Mouse (Mus musculus) lung, postnatal 0 days (tissue): ENCODE measurements around the gene Zc3h12b. TPM values are rescaled to one million over a fixed set of nuclear protein-coding genes. Genes with fewer than 3 reads are reported as not detected.

Experiments
- ATAC-seq: fragments of 200-750 bp; cut with Nextera tagmentation; 2 replicates; pipeline ENCODE4 v1.8.0; 2017; ENCODE audit warnings: moderate library complexity
- DNase-seq: peaks from one replicate; pipeline ENCODE4 v3.0.0-alpha.2; 2016; ENCODE audit warnings: low spot score
- H3K27ac ChIP-seq: fragments of 300-500 bp; sonication (generic); 2 replicates; pipeline ENCODE4 v1.5.1; 2014; ENCODE audit warnings: antibody characterized with exemption, mild to moderate bottlenecking, low read length, mixed read lengths
- H3K27me3 ChIP-seq: fragments of 300-500 bp; sonication (generic); replicated peaks from 2 replicates; pipeline ENCODE4 v1.6.1; 2014; ENCODE audit warnings: low read length, mixed read lengths; ENCODE audit not compliant: insufficient read depth
- H3K36me3 ChIP-seq: fragments of 300-500 bp; sonication (generic); 2 replicates; pipeline ENCODE4 v1.6.1; 2014; ENCODE audit warnings: low read length, mixed read lengths; ENCODE audit not compliant: insufficient read depth
- H3K4me1 ChIP-seq: fragments of 300-500 bp; sonication (generic); 2 replicates; pipeline ENCODE4 v1.6.1; 2014; ENCODE audit warnings: antibody characterized with exemption, low read depth, low read length, mixed read lengths; ENCODE audit not compliant: insufficient read depth
- H3K4me2 ChIP-seq: fragments of 300-500 bp; sonication (generic); replicated peaks from 2 replicates; pipeline ENCODE4 v1.6.1; 2014; ENCODE audit warnings: low read depth, mild to moderate bottlenecking, low read length, moderate library complexity, mixed read lengths
- H3K4me3 ChIP-seq: fragments of 300-500 bp; sonication (generic); 2 replicates; pipeline ENCODE4 v1.5.1; 2014; ENCODE audit warnings: low read depth, low read length
- H3K9ac ChIP-seq: fragments of 300-500 bp; sonication (generic); replicated peaks from 2 replicates; pipeline ENCODE4 v1.6.1; 2014; ENCODE audit warnings: low read depth, mild to moderate bottlenecking
- H3K9me3 ChIP-seq: fragments of 300-500 bp; sonication (generic); 2 replicates; pipeline ENCODE4 v1.6.1; 2016; ENCODE audit warnings: low read length, mixed read lengths
- CTCF ChIP-seq: IDR thresholded peaks from 2 replicates; pipeline ENCODE4 v1.5.1; 2016; ENCODE audit warnings: antibody characterized with exemption, mild to moderate bottlenecking
- EP300 ChIP-seq: IDR thresholded peaks from 2 replicates; pipeline ENCODE4 v1.6.1; 2016; ENCODE audit warnings: antibody characterized with exemption, mild to moderate bottlenecking, control low read depth
- WGBS: fragments of 180-500 bp; shearing (Covaris S2); extraction: QIAGEN DNeasy Blood & Tissue Kit; methylation state at CpG from one replicate; pipeline ENCODE4 v1.1.7; 2014; 5-methylcytosine and 5-hydroxymethylcytosine counted together
- polyA plus RNA-seq: library from polyadenylated mRNA; unstranded; fragments of >200 nt; fragmentation: Nextera tagmentation; extraction: Ambion mirVana; gene quantifications from 2 replicates; pipeline ENCODE4 v1.2.1, GENCODE M21; 2015

The Zc3h12b gene
- 0.38 and 0.68 TPM in 2 replicates for polyA plus RNA-seq

DNA sequence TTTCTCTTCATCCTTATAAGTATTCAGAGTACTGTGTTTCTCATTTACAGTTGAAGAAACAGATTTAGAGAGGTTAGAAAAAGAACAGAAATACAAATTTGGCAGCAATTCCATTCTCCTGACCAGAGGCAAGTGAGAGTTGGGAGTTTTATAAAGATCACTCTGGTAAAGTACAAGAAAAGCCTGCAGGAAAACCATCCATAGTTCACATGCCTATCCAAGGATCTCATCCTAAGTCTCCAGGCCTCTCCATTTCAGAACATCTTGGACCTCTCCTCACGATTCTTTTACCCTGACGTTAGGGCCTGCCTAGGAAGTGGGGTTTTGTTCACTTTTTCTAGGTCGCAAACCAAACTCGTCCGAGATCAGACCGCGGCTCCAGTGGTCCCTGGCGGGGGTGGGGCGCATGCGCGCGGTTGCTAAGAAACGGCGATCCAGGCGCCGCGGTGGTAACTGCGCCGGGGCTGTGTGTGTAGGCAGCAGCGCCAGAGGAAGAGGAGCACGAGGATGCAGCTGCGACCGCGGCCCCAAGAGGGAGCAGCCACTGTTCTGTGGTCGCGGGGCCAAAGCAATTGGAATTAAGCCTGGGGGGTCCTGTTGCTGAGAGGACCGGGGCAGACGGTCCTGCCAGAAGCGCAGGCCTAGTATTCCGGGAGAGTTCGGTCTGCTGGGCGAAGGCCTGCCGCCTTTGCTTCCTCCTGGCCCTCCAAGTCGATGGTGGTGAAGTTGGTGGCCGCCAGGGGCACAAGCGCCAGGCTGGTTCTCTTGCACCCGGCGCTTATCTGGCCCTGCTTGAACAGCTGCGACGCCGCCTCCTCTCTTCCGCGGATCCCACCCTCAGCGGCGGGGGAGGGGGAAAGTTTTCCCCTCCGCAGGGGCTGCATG is at the start of gene Zc3h12b:
Zc3h12b (plus strand) TSS at position 452 of the 885 bp plus-strand sequence.
- 10% methylated on average over 30 of the region's 46 CpGs for WGBS
- Histone ChIP-seq H3K4me2 (peak within 1 kb of the TSS; percentile 56), H3K4me3 (peak within 1 kb of the TSS; percentile 34), H3K4me1 (no peaks in the 10 kb centered on the region), H3K9ac (no peak within 1 kb of the TSS; the same call in 1 of the 2 replicates), H3K36me3 (no peaks in the 10 kb centered on the region), H3K27ac (no peak within 1 kb of the TSS), H3K27me3 (no peaks in the 10 kb centered on the region), H3K9me3 (no peaks in the 10 kb centered on the region)
- DNase-seq: peak; percentile 51
- TF ChIP-seq EP300: no peak
- peak; percentile 50 for TF ChIP-seq CTCF
- ATAC-seq: peak; percentile 89

DNA sequence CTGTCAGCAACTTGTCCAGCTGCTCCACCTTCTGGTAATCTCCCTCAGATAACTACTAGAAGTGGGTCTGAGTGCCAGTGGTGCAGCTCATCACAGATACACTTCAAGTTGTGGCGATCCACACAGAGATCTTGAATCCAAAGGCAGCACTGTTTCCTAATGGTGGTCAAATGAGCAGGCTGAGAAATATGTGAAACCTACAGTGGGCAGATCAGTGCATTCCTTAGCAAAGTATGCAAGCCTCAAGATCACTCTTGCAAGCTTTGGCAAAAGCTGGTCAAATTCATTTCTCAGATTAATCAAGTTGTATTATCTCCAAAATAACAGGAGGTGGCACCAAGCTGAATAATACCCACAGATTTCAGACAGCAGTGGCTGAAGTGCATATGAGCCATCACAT is 29.3 kb upstream of the Zc3h12b start:
- Histone ChIP-seq H3K4me2 (no peak overlapping the region), H3K9me3 (no peaks in the 10 kb centered on the region), H3K4me1 (no peaks in the 10 kb centered on the region), H3K4me3 (no peak overlapping the region), H3K27ac (no peak overlapping the region), H3K27me3 (no peaks in the 10 kb centered on the region), H3K36me3 (no peaks in the 10 kb centered on the region), H3K9ac (no peak overlapping the region)
- no peak for TF ChIP-seq CTCF
- no peak for TF ChIP-seq EP300
- ATAC-seq: no peak
- DNase-seq: no peak
- WGBS: 93% methylated on average over 1 of the region's 1 CpGs

DNA sequence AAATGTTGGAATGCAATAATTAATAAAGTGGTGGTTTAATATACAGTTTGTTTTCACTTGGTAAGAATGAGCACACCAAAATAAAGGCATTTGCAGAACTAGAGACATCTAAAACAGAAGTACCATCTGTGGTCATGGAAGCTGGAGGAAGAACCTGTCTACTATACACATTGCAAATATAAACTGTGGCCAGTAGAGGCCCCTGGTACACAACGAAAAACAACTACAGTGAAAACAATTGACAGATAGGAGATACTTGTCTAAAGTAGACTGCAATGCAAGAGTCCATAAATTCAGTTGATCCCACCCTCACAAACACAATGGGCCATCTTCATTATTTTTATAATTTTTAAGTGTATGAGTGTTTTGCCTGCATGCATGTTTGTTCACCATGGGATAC is 24.4 kb upstream of the Zc3h12b start:
- H3K4me1 ChIP-seq: no peaks in the 10 kb centered on the region
- WGBS: 28% methylated on average over 1 of the region's 1 CpGs
- H3K4me2 ChIP-seq: no peak overlapping the region
- no peaks in the 10 kb centered on the region for H3K36me3 ChIP-seq
- H3K27ac ChIP-seq: no peak overlapping the region
- H3K9ac ChIP-seq: no peak overlapping the region
- H3K4me3 ChIP-seq: no peak overlapping the region
- no peaks in the 10 kb centered on the region for H3K9me3 ChIP-seq
- DNase-seq (peak; percentile 14), ATAC-seq (no peak)
- H3K27me3 ChIP-seq: no peaks in the 10 kb centered on the region
- TF ChIP-seq CTCF (peak; percentile 48), EP300 (no peak)

DNA sequence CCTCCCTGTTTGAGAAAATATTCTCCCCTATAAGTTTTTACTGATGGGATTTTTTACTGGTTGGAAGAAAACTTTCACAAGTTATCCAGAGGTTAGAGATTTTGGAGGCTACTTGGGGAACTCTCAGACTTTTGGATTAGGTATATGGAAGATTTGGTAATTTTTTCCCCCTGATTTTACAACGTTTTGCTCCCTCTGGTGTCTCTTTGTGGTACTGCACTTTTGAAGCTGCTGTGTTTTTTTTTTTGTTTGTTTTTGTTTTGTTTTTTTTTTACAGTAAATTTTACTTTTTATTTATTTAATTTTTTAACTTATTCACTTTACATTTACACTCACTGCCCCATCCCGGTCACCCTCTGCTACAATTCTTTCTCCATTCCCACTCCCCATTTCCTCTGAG is 26.8 kb downstream of the Zc3h12b start:
- 37% methylated on average over 2 of the region's 2 CpGs for WGBS
- no peaks in the 10 kb centered on the region for H3K36me3 ChIP-seq
- no peaks in the 10 kb centered on the region for H3K27me3 ChIP-seq
- TF ChIP-seq CTCF: peak; percentile 55
- TF ChIP-seq EP300: no peak
- H3K4me1 ChIP-seq: no peaks in the 10 kb centered on the region
- H3K4me3 ChIP-seq: no peak overlapping the region
- no peaks in the 10 kb centered on the region for H3K9me3 ChIP-seq
- no peak overlapping the region for H3K27ac ChIP-seq
- ATAC-seq: no peak
- no peak overlapping the region for H3K4me2 ChIP-seq
- DNase-seq: peak; percentile 19
- H3K9ac ChIP-seq: no peak overlapping the region

DNA sequence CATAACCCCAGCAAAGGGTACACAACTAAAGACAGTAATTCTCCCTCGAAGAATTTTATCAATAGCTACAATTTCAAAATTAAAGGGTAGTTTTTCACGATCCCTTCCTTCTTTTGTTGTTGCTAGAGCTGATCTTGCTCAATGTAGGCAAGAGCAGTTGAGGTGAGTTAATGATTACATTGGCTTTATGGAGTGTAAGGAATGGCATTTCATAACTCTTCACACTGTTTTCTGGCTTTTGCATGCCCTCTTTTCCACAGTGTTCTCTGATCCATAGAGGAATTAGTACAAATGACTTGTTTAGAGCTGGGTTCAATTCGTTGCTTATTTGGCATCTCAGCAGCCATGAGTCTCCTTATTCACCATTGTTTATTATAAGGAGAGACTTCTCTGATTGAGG is 84.4 kb downstream of the Zc3h12b start:
- no peak for ATAC-seq
- H3K9me3 ChIP-seq: no peaks in the 10 kb centered on the region

DNA sequence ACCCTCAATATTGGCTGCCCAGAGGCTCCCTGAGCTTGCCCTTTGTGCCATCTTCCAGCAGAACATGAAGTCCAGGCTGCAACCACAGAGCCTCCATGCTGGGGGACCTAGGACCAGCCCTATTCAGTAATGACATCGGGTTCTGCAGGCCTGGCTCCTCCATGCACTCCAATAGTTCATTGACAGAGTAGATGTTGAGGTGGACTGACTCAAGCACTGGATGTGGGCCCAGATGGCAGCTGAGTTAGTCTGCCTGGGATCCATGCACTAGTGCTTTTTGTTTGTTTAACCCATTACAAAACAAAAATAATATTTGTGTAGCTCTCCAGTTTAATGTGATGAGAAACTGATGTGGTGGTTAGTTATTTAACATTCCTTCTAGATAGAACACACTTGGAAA is 90.3 kb downstream of the Zc3h12b start:
- Histone ChIP-seq H3K4me3 (no peak overlapping the region), H3K36me3 (no peaks in the 10 kb centered on the region), H3K27ac (no peak overlapping the region), H3K27me3 (no peaks in the 10 kb centered on the region), H3K4me2 (no peak overlapping the region), H3K4me1 (no peaks in the 10 kb centered on the region), H3K9ac (no peak overlapping the region), H3K9me3 (no peaks in the 10 kb centered on the region)
- DNase-seq (no peak), ATAC-seq (no peak)
- WGBS: 64% methylated on average over 1 of the region's 1 CpGs
- TF ChIP-seq CTCF (no peak), EP300 (no peak)

More for the DNA sequence above, 84.4 kb downstream of the Zc3h12b start:
- Histone ChIP-seq H3K36me3 (no peaks in the 10 kb centered on the region), H3K4me3 (no peak overlapping the region), H3K4me1 (no peaks in the 10 kb centered on the region), H3K9ac (no peak overlapping the region), H3K27me3 (no peaks in the 10 kb centered on the region), H3K4me2 (no peak overlapping the region), H3K27ac (no peak overlapping the region)
- DNase-seq: peak; percentile 31
- 74% methylated on average over 3 of the region's 3 CpGs for WGBS
- TF ChIP-seq EP300 (no peak), CTCF (no peak)
